In genomic region chr3:122296979-122297378, GRCm38 (mm10) we compare ENCODE assay signal across 15 mouse cellular contexts. TPM values are rescaled to one million over a fixed set of nuclear protein-coding genes. Genes with fewer than 3 reads are reported as not detected.
DNase-seq lines count a peak whose midpoint lies in the region; ATAC-seq lines count a peak whose summit lies in the region.
"Had no signal": no experiment of that assay in that cellular context is flagged by ENCODE, and none has a peak within 500 bp of the region (broad histone marks: within the 10 kb centered on the region; RNA-seq: fewer than 3 reads in every experiment).

No protein-coding gene starts in this region.

- H3K4me1 ChIP-seq in neural tube, embryonic 15.5 days = peaks cover 40% of the 10 kb centered on the region
- H3K4me1 ChIP-seq in hindbrain, embryonic 14.5 days (replicated peaks; ENCODE audit: control insufficient read depth, insufficient read depth, low read length) = peaks cover 24% of the 10 kb centered on the region

- H3K9ac ChIP-seq in neural tube, embryonic 15.5 days (replicated peaks) = no peak overlapping the region
- H3K9ac ChIP-seq in hindbrain, embryonic 14.5 days = no peak overlapping the region
- H3K9ac ChIP-seq: forebrain, embryonic 12.5 days; limb, embryonic 12.5 days; lung, embryonic 15.5 days had no signal

- H3K36me3 ChIP-seq in neural tube, embryonic 15.5 days = no peaks in the 10 kb centered on the region
- no peaks in the 10 kb centered on the region for H3K36me3 ChIP-seq in hindbrain, embryonic 14.5 days (replicated peaks; ENCODE audit: control insufficient read depth, insufficient read depth)
- H3K36me3 ChIP-seq: forebrain, embryonic 12.5 days; limb, embryonic 12.5 days; lung, embryonic 15.5 days had no signal

- H3K4me2 ChIP-seq in neural tube, embryonic 15.5 days = no peak overlapping the region
- no peak overlapping the region for H3K4me2 ChIP-seq in hindbrain, embryonic 14.5 days (replicated peaks)
- H3K4me2 ChIP-seq: forebrain, embryonic 12.5 days; limb, embryonic 12.5 days; lung, embryonic 15.5 days had no signal

- WGBS in neural tube, embryonic 15.5 days = 48% methylated on average over 5 of the region's 5 CpGs
- WGBS in hindbrain, embryonic 14.5 days = 53% methylated on average over 5 of the region's 5 CpGs

- peak overlapping the region; percentile 29 for H3K27ac ChIP-seq in neural tube, embryonic 15.5 days (replicated peaks)
- H3K27ac ChIP-seq in hindbrain, embryonic 14.5 days = no peak overlapping the region
- H3K27ac ChIP-seq: forebrain, embryonic 12.5 days; limb, embryonic 12.5 days; lung, embryonic 15.5 days had no signal

- no peaks in the 10 kb centered on the region for H3K27me3 ChIP-seq in neural tube, embryonic 15.5 days (replicated peaks)
- H3K27me3 ChIP-seq in hindbrain, embryonic 14.5 days (ENCODE audit: control insufficient read depth, insufficient read depth, low read length) = no peaks in the 10 kb centered on the region
- H3K27me3 ChIP-seq: forebrain, embryonic 12.5 days; lung, embryonic 15.5 days had no signal

- H3K4me3 ChIP-seq in neural tube, embryonic 15.5 days (replicated peaks) = no peak overlapping the region
- no peak overlapping the region for H3K4me3 ChIP-seq in hindbrain, embryonic 14.5 days (replicated peaks; ENCODE audit: low read length)
- H3K4me3 ChIP-seq: forebrain, embryonic 12.5 days; limb, embryonic 12.5 days; lung, embryonic 15.5 days had no signal

- no peaks in the 10 kb centered on the region for H3K9me3 ChIP-seq in neural tube, embryonic 15.5 days (replicated peaks)
- no peaks in the 10 kb centered on the region for H3K9me3 ChIP-seq in hindbrain, embryonic 14.5 days (ENCODE audit: control insufficient read depth, low read length)
- H3K9me3 ChIP-seq: forebrain, embryonic 12.5 days; limb, embryonic 12.5 days; lung, embryonic 15.5 days had no signal

- peak; percentile 22 for DNase-seq in cerebellum, adult 11-12 months
- DNase-seq in cerebellum, postnatal 4 days (ENCODE audit: low spot score in 2 of 2) = no peak
- peak; percentile 24 to 26 for DNase-seq in lung, adult 18-20 months
- no peak for DNase-seq in lung, postnatal 14 days
- peak; percentile 76 for DNase-seq in adrenal gland, postnatal 10 days
- no peak for DNase-seq in c-Kit-positive CD71-positive TER-119-positive erythroid progenitor cells, embryonic 14.5 days (ENCODE audit: low spot score)
- no peak for DNase-seq in hindbrain, embryonic 14.5 days (ENCODE audit: low spot score)
- DNase-seq: heart, adult 11 months; heart, postnatal 36 days; kidney, adult 18-20 months had no signal

- no peak for ATAC-seq in neural tube, embryonic 15.5 days (ENCODE audit: low FRiP score)
- ATAC-seq in hindbrain, embryonic 14.5 days (ENCODE audit: low FRiP score) = no peak

RNA-seq across cellular contexts. Expression of gene Bcar3, which starts 3.0 kb away (rescaled TPM):
- 10 to 100 TPM; 42.4 to 43.9 TPM for total RNA-seq in adrenal gland, postnatal 10 days (2021)
- polyA plus RNA-seq in neural tube, embryonic 15.5 days (2015; fragmentation: Nextera tagmentation; extraction: Ambion mirVana) = 5.5 and 7.4 TPM in 2 replicates
- 5.2 and 6.2 TPM in 2 replicates for polyA plus RNA-seq in hindbrain, embryonic 14.5 days (2014; fragmentation: Nextera tagmentation; extraction: Ambion mirVana)
- total RNA-seq: MEL had no signal

RNA-seq across cellular contexts. Expression of gene Dnttip2, which starts 22.8 kb away (rescaled TPM):
- total RNA-seq in adrenal gland, postnatal 10 days (2021) = 10 to 100 TPM; 40.0 to 45.0 TPM
- polyA plus RNA-seq in neural tube, embryonic 15.5 days (2015; fragmentation: Nextera tagmentation; extraction: Ambion mirVana) = 42.3 and 47.5 TPM in 2 replicates
- 47.9 and 48.3 TPM in 2 replicates for polyA plus RNA-seq in hindbrain, embryonic 14.5 days (2014; fragmentation: Nextera tagmentation; extraction: Ambion mirVana)

RNA-seq across cellular contexts. Expression of gene Gclm, which starts 51.6 kb away (rescaled TPM):
- total RNA-seq in adrenal gland, postnatal 10 days (2021) = 100 to 1,000 TPM in 1 of 2 experiments, 10 to 100 TPM in 1; 89.2 to 102 TPM
- 50.0 and 52.7 TPM in 2 replicates for polyA plus RNA-seq in neural tube, embryonic 15.5 days (2015; fragmentation: Nextera tagmentation; extraction: Ambion mirVana)
- 56.6 and 61.4 TPM in 2 replicates for polyA plus RNA-seq in hindbrain, embryonic 14.5 days (2014; fragmentation: Nextera tagmentation; extraction: Ambion mirVana)

Comparison
In these comparisons a context has a peak if more than half of its experiments do, and no peak if none do; other contexts are left out.
1. DNase-seq: peak in cerebellum, adult 11-12 months (single experiment), lung, adult 18-20 months (2 of 2) and adrenal gland, postnatal 10 days (single experiment); none in cerebellum, postnatal 4 days (0 of 2), lung, postnatal 14 days (single experiment), c-Kit-positive CD71-positive TER-119-positive erythroid progenitor cells, embryonic 14.5 days (single experiment) and hindbrain, embryonic 14.5 days (single experiment).